Mouse (Mus musculus) CD8-positive naive resting alpha-beta T cell, adult 57 days (primary cell): ENCODE results near the gene Tsnax. TPM values are rescaled to one million over a fixed set of nuclear protein-coding genes. Genes with fewer than 3 reads are reported as not detected.

Experiments
- total RNA-seq: library from RNA; stranded (reverse); gene quantifications from one replicate; pipeline ENCODE4 v1.2.4, GENCODE M21; 2023

Gene Tsnax
- total RNA-seq, result 45.4 TPM

DNA sequence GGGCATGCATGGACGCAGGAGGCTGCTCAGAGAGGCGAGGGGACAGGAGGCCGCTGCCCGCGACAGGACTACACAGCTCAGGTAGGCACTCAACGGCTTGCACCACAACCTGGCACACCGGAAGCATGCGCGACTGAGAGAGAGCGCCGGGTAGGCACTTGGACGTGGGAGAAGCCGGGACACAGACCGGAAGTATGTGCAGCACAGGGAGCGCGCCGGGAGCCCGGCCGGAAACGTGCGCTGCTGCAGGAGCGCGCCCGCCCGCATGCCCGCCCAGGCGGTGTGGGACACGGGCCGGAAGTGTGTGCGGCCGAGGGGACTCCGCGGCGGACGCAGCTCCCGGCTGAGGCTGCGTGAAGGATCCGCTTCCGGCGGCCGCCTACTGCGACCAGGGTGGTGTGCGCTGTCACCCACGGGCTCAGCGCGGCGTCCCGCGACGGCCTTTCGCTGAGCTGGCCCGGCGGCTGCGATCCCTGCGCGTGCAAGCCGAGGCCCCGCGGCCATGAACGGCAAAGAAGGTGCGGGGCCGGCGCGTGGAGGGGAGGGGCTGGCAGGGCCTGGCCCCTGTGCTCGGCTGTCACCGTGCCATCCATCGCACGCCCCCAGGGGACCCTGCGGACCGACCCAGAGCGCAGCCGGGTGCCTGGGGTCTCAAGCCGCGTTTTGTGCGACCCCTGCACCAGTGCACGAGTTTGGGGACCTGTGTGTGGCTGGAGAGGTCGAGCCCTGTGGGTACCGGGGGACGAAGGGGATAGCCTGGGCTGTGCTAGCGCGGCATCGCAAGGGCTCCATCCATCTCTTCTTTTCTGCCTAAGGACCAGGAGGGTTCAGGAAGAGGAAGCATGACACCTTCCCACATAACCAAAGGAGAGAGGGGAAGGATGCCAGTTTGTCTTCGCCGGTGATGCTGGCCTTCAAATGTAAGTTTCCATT lies at the start of gene Tsnax:
Tsnax (plus strand) TSS at position 303 of the 933 bp plus-strand sequence.

DNA sequence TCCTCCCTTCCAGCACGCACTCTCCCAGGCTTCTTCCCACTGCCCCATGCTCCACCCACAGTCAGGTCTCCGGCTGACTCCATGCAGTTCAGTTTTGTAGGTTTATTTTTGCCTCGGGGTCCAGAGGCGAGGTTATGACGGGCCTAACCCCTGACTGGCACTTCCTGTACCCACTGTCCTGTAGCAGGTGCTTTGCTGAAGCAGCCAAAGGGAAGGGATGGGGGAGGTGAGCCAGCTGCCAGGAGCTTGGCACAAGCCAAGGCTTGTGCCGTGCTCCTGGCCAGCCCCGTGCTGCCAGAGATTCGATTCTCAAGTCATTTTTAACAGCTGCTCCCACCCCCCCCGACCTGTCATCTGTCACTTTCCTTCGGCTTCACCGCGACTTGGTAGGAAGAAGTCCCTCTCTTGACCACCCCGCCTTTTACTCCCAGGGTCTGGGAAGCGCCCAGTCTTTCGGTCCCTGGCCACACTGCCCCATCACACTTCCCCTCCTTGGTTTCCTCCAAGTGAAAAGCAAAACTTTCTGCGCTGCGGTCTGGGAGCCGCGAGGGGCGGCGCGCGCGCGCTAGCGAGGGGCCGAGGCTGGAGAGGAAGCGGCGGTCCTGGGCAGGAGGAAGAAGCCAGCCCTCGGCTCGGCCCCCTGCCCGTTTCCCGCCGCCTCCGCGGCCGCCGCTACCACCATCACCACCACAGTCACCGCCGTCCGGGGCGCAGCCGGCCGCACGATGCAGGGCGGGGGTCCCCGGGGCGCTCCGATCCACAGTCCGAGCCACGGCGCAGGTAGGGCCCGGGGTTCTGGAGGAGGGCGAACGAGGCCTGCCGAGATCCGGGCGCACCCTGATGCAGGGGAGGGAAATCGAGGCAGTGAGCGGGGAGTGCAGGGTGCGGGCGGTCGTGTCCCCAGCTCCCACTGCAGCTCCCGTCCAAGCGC lies 41.0 kb downstream of the Tsnax start, which contains the start of gene Disc1:
Disc1 (plus strand) TSS at position 691 of the 931 bp plus-strand sequence.

Other genes with a start within 250 kb of the Tsnax start
- not detected for gene Trim67, start 219.9 kb upstream of the Tsnax start, total RNA-seq
- gene Gnpat, start 150.0 kb upstream of the Tsnax start, total RNA-seq, result 57.3 TPM
- 24.5 TPM for gene 2810004N23Rik, start 149.9 kb upstream of the Tsnax start, total RNA-seq
- 11.1 TPM for gene Exoc8, start 115.3 kb upstream of the Tsnax start, total RNA-seq
- gene Sprtn, start 115.1 kb upstream of the Tsnax start, total RNA-seq, result 37.7 TPM
- 30.1 TPM for gene Egln1, start 63.7 kb upstream of the Tsnax start, total RNA-seq
- 3.5 TPM for gene Disc1, start 41.2 kb downstream of the Tsnax start, total RNA-seq